Mouse (Mus musculus): ENCODE measurements around the gene BC025920. TPM values are rescaled to one million over a fixed set of nuclear protein-coding genes. Genes with fewer than 3 reads are reported as not detected.

Gene BC025920
- total and polyA plus RNA-seq, 2 experiments from 2014 or later, result 0.44 to 1.7 TPM

DNA sequence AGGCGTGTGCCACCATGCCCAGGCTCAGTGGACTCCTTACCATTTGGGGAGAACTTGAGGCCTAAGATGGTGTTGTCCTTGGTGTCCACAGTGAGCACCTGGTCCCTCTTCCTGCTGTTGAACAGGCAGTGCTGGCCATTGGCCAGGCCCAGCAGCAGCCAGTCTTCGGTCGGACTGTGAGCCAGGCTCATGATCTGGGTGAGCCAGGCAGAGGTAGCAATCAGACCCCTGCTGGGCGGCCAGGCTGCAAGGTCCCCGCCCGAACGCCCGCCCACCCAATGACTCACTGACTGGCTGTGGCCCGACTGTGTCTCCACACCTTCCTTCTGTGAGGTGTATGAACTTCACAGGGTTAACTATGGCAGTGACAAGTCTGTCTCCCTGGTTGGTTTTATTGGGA, 14.2 kb upstream of the BC025920 start:
- WGBS, result 48% methylated on average over 9 of the region's 9 CpGs
- H3K27ac ChIP-seq (ENCODE audit: low read depth), result no peak overlapping the region
- DNase-seq (ENCODE audit: low spot score) (no peak), ATAC-seq (ENCODE audit: insufficient read depth, low read depth) (no peak)
- peaks cover 13% of the 10 kb centered on the region for H3K36me3 ChIP-seq (replicated peaks; ENCODE audit: control insufficient read depth, insufficient read depth, low read length)
- H3K9me3 ChIP-seq (replicated peaks; ENCODE audit: control insufficient read depth, low read length), result no peaks in the 10 kb centered on the region
- 0 out of 2 replicates have a peak, but pooled peaks cover 8% of the 10 kb centered on the region for H3K27me3 ChIP-seq (ENCODE audit: control insufficient read depth, insufficient read depth, low read length)
- TF ChIP-seq EP300 (IDR thresholded peaks at IDR 0.05; ENCODE audit: low read depth) (no peak), CTCF (IDR thresholded peaks at IDR 0.05; ENCODE audit: low read depth) (no peak)
- no peak overlapping the region for H3K9ac ChIP-seq (replicated peaks; ENCODE audit: low read depth, low read length)
- H3K4me1 ChIP-seq (ENCODE audit: control insufficient read depth, insufficient read depth), result peaks cover 15% of the 10 kb centered on the region
- H3K4me2 ChIP-seq (ENCODE audit: low read depth, low read length), result no peak overlapping the region
- H3K4me3 ChIP-seq (ENCODE audit: low read depth, low read length), result no peak overlapping the region

- Histone ChIP-seq H3K36me3 (replicated peaks; ENCODE audit: control insufficient read depth, insufficient read depth, low read length) (peaks cover 12% of the 10 kb centered on the region), H3K4me3 (ENCODE audit: low read depth, low read length) (no peak overlapping the region), H3K4me1 (ENCODE audit: control insufficient read depth, insufficient read depth) (peaks cover 23% of the 10 kb centered on the region), H3K4me2 (ENCODE audit: low read depth, low read length) (no peak overlapping the region), H3K9ac (replicated peaks; ENCODE audit: low read depth, low read length) (no peak overlapping the region), H3K27ac (ENCODE audit: low read depth) (no peak overlapping the region), H3K27me3 (ENCODE audit: control insufficient read depth, insufficient read depth, low read length) (0 out of 2 replicates have a peak, but pooled peaks cover 8% of the 10 kb centered on the region), H3K9me3 (replicated peaks; ENCODE audit: control insufficient read depth, low read length) (no peaks in the 10 kb centered on the region)
- no peak for DNase-seq (ENCODE audit: low spot score)
- ATAC-seq (ENCODE audit: insufficient read depth, low read depth), result no peak
- TF ChIP-seq CTCF (IDR thresholded peaks at IDR 0.05; ENCODE audit: low read depth), result no peak
- TF ChIP-seq EP300 (IDR thresholded peaks at IDR 0.05; ENCODE audit: low read depth), result no peak
- 79% methylated on average over 7 of the region's 7 CpGs for WGBS
Measured at GRCm38 (mm10) chr10:81592631-81593030, 13.4 kb upstream of the BC025920 start.

DNA sequence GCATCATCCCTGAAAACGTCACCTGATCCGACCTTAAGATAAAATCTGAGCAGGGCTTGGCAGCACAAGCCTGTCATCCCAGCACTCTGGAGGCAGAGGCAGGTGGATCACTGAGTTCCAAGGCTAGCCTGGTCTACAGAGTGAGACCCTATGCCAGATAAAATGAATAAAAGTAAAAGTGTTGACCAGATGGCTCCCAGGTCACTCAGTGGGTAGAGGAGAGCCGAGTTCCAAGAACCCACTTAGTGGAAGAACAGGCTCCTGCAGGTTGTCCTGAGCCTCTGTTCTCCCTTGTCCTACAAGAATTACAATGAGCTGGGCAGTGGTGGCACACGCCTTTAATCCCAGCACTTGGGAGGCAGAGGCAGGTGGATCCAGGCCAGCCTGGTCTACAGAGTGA, 12.8 kb upstream of the BC025920 start:
- no peak overlapping the region for H3K27ac ChIP-seq (ENCODE audit: low read depth)
- H3K36me3 ChIP-seq (replicated peaks; ENCODE audit: control insufficient read depth, insufficient read depth, low read length), result peaks cover 6% of the 10 kb centered on the region; the same call in 1 of the 2 replicates
- no peak for ATAC-seq (ENCODE audit: insufficient read depth, low read depth)
- H3K9me3 ChIP-seq (replicated peaks; ENCODE audit: control insufficient read depth, low read length), result no peaks in the 10 kb centered on the region
- no peak overlapping the region for H3K9ac ChIP-seq (replicated peaks; ENCODE audit: low read depth, low read length)
- H3K4me1 ChIP-seq (ENCODE audit: control insufficient read depth, insufficient read depth), result peaks cover 29% of the 10 kb centered on the region
- H3K4me3 ChIP-seq (ENCODE audit: low read depth, low read length), result no peak overlapping the region
- WGBS, result 60% methylated on average over 4 of the region's 4 CpGs
- no peak overlapping the region for H3K4me2 ChIP-seq (ENCODE audit: low read depth, low read length)
- 0 out of 2 replicates have a peak, but pooled peaks cover 8% of the 10 kb centered on the region for H3K27me3 ChIP-seq (ENCODE audit: control insufficient read depth, insufficient read depth, low read length)
- TF ChIP-seq CTCF (IDR thresholded peaks at IDR 0.05; ENCODE audit: low read depth) (no peak), EP300 (IDR thresholded peaks at IDR 0.05; ENCODE audit: low read depth) (no peak)
- no peak for DNase-seq (ENCODE audit: low spot score)

DNA sequence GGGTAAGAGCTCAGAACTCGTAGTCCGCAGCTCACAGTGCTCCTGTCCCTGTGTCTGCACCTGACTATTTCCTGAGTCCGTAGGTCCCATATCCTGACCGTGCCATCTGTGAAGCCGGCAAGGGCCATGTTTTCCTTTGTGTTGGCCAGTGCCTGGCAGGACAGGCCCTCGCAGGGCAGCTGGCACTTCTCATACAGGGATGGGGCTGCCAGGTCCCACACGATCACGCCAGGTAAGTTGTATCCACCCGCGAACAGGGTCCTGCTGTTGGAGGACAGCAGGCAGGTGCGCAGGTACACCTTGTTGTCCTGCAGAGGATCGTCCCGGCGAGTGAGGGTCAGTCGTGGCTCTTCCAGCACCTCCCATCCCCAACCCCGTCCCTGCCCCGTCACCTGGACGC, 12.1 kb upstream of the BC025920 start:
- Histone ChIP-seq H3K4me2 (ENCODE audit: low read depth, low read length) (no peak overlapping the region), H3K27ac (ENCODE audit: low read depth) (no peak overlapping the region), H3K27me3 (ENCODE audit: control insufficient read depth, insufficient read depth, low read length) (0 out of 2 replicates have a peak, but pooled peaks cover 8% of the 10 kb centered on the region), H3K36me3 (replicated peaks; ENCODE audit: control insufficient read depth, insufficient read depth, low read length) (no peaks in the 10 kb centered on the region), H3K9me3 (replicated peaks; ENCODE audit: control insufficient read depth, low read length) (no peaks in the 10 kb centered on the region), H3K4me1 (ENCODE audit: control insufficient read depth, insufficient read depth) (peaks cover 29% of the 10 kb centered on the region), H3K9ac (replicated peaks; ENCODE audit: low read depth, low read length) (no peak overlapping the region), H3K4me3 (ENCODE audit: low read depth, low read length) (no peak overlapping the region)
- ATAC-seq (ENCODE audit: insufficient read depth, low read depth), result no peak
- DNase-seq (ENCODE audit: low spot score), result no peak
- no peak for TF ChIP-seq CTCF (IDR thresholded peaks at IDR 0.05; ENCODE audit: low read depth)
- 68% methylated on average over 18 of the region's 18 CpGs for WGBS

DNA sequence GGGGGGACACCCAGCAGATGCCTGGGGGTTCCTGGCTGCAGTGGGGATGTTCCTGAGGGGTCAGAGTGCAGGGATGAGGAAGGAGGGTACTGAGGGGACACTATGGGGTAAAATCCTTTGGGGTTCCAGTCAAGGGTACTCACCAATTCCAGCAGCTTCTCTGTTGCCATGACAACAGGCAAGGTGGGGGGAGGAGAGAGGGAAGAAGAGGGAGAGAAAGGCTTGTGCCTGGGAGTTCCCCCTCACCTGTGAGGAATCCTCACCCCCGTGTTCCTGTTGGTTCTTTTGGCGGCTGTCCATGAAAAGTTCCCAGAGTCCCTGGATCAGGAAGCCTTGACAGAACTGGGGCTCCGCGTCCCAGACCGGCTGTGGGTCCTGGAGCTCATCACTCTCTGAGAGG, 10.5 kb upstream of the BC025920 start:
- TF ChIP-seq EP300 (IDR thresholded peaks at IDR 0.05; ENCODE audit: low read depth), result no peak
- TF ChIP-seq CTCF (IDR thresholded peaks at IDR 0.05; ENCODE audit: low read depth), result no peak
- no peak for ATAC-seq (ENCODE audit: insufficient read depth, low read depth)

DNA sequence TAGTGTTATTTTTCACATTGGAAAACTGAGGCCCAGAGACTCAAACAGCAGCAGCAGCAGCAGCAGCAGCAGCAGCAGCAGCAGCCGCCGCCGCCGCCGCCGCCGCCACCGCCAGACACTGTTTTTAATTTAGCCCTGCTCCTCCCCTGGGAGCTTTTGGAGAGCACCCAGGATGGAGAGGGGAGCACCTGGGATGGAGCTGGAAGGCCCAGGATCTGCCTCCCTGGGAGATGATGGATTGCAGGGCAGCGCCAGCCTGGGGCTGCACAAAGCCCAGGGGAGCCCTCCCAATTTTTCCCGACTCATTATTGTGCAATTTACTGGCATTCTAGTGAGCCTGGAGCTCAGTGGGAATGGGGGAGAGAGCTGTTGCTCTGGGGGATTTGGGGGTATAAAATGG, 9.5 kb upstream of the BC025920 start:
- 0 out of 2 replicates have a peak, but pooled peaks cover 8% of the 10 kb centered on the region for H3K27me3 ChIP-seq (ENCODE audit: control insufficient read depth, insufficient read depth, low read length)
- no peaks in the 10 kb centered on the region for H3K36me3 ChIP-seq (replicated peaks; ENCODE audit: control insufficient read depth, insufficient read depth, low read length)
- 5% methylated on average over 10 of the region's 10 CpGs for WGBS
- ATAC-seq (ENCODE audit: insufficient read depth, low read depth) (no peak), DNase-seq (ENCODE audit: low spot score) (no peak)
- H3K27ac ChIP-seq (ENCODE audit: low read depth), result peak overlapping the region; percentile 68
- H3K9me3 ChIP-seq (replicated peaks; ENCODE audit: control insufficient read depth, low read length), result no peaks in the 10 kb centered on the region
- peak overlapping the region; percentile 36 for H3K4me3 ChIP-seq (ENCODE audit: low read depth, low read length)
- TF ChIP-seq CTCF (IDR thresholded peaks at IDR 0.05; ENCODE audit: low read depth) (no peak), EP300 (IDR thresholded peaks at IDR 0.05; ENCODE audit: low read depth) (no peak)
- H3K4me1 ChIP-seq (ENCODE audit: control insufficient read depth, insufficient read depth), result peaks cover 43% of the 10 kb centered on the region
- H3K4me2 ChIP-seq (ENCODE audit: low read depth, low read length), result peak overlapping the region; percentile 56
- 0 out of 2 replicates have a peak overlapping the region, but pooled peaks have one; percentile 25 for H3K9ac ChIP-seq (replicated peaks; ENCODE audit: low read depth, low read length)

More for the DNA sequence above, 10.5 kb upstream of the BC025920 start:
- Histone ChIP-seq H3K27me3 (ENCODE audit: control insufficient read depth, insufficient read depth, low read length) (0 out of 2 replicates have a peak, but pooled peaks cover 8% of the 10 kb centered on the region), H3K9me3 (replicated peaks; ENCODE audit: control insufficient read depth, low read length) (no peaks in the 10 kb centered on the region), H3K9ac (replicated peaks; ENCODE audit: low read depth, low read length) (no peak overlapping the region), H3K36me3 (replicated peaks; ENCODE audit: control insufficient read depth, insufficient read depth, low read length) (no peaks in the 10 kb centered on the region), H3K4me1 (ENCODE audit: control insufficient read depth, insufficient read depth) (peaks cover 36% of the 10 kb centered on the region), H3K4me2 (ENCODE audit: low read depth, low read length) (no peak overlapping the region), H3K27ac (ENCODE audit: low read depth) (no peak overlapping the region), H3K4me3 (ENCODE audit: low read depth, low read length) (no peak overlapping the region)
- no peak for DNase-seq (ENCODE audit: low spot score)
- 53% methylated on average over 5 of the region's 5 CpGs for WGBS

Data from heart, postnatal 0 days (tissue).